Mouse (Mus musculus): ENCODE data around the gene 1700023F06Rik.

- TF ChIP-seq POLR2A (IDR thresholded peaks at IDR 0.05; ENCODE audit: borderline replicate concordance, insufficient read depth, low read length) (no peak), CTCF (IDR thresholded peaks at IDR 0.05; ENCODE audit: borderline replicate concordance, insufficient read depth, low read depth, low read length) (no peak)
These were observed 32.4 kb upstream of the 1700023F06Rik start for GRCm38 (mm10) chr11:103240740-103241139.
